ENCODE assay signal across 12 mouse cellular contexts in genomic region chr7:29167656-29168055, GRCm38 (mm10). TPM values are rescaled to one million over a fixed set of nuclear protein-coding genes. Genes with fewer than 3 reads are reported as not detected.
DNase-seq lines count a peak whose midpoint lies in the region; ATAC-seq and TF ChIP-seq lines count a peak whose summit lies in the region.
"Had no signal": no experiment of that assay in that cellular context is flagged by ENCODE, and none has a peak within 500 bp of the region (broad histone marks: within the 10 kb centered on the region; RNA-seq: fewer than 3 reads in every experiment).

No protein-coding gene starts in this region.

- no peak for TF ChIP-seq CTCF in kidney, postnatal 0 days (IDR thresholded peaks at IDR 0.05; ENCODE audit: low read depth)
- TF ChIP-seq CTCF in kidney, adult 2 months (conservative IDR thresholded peaks at IDR 0.05; ENCODE audit: insufficient read depth, insufficient read length, low read depth, low read length): no peak

- H3K9ac ChIP-seq in kidney, postnatal 0 days (ENCODE audit: low read depth, low read length): no peak overlapping the region
- peak overlapping the region; percentile 82 for H3K9ac ChIP-seq in hindbrain, embryonic 16.5 days (ENCODE audit: low read depth, low read length)
- peak overlapping the region; percentile 76 for H3K9ac ChIP-seq in neural tube, embryonic 13.5 days

- H3K4me2 ChIP-seq in kidney, postnatal 0 days (ENCODE audit: low read length): peak overlapping the region; percentile 88
- H3K4me2 ChIP-seq in hindbrain, embryonic 16.5 days (ENCODE audit: low read length): peak overlapping the region; percentile 76
- H3K4me2 ChIP-seq in neural tube, embryonic 13.5 days: peak overlapping the region; percentile 76

- WGBS in kidney, postnatal 0 days: 30% methylated on average over 19 of the region's 19 CpGs
- WGBS in kidney, adult 2 months: 59% methylated on average over 19 of the region's 19 CpGs
- 7% methylated on average over 19 of the region's 19 CpGs for WGBS in forebrain, embryonic 10.5 days
- 18% methylated on average over 18 of the region's 19 CpGs for WGBS in hindbrain, embryonic 16.5 days
- 19% methylated on average over 13 of the region's 19 CpGs for WGBS in neural tube, embryonic 13.5 days

- no peaks in the 10 kb centered on the region for H3K9me3 ChIP-seq in kidney, postnatal 0 days (replicated peaks; ENCODE audit: low read length)
- no peaks in the 10 kb centered on the region for H3K9me3 ChIP-seq in forebrain, embryonic 10.5 days
- H3K9me3 ChIP-seq in hindbrain, embryonic 16.5 days (ENCODE audit: control insufficient read depth, low read length): no peaks in the 10 kb centered on the region
- no peaks in the 10 kb centered on the region for H3K9me3 ChIP-seq in neural tube, embryonic 13.5 days

- H3K36me3 ChIP-seq in kidney, postnatal 0 days (ENCODE audit: insufficient read depth, low read length): 0 out of 2 replicates have a peak, but pooled peaks cover under 1% of the 10 kb centered on the region
- no peaks in the 10 kb centered on the region for H3K36me3 ChIP-seq in kidney, adult 2 months (ENCODE audit: control insufficient read depth, insufficient read depth, low read length)
- H3K36me3 ChIP-seq in forebrain, embryonic 10.5 days (replicated peaks): peaks cover 33% of the 10 kb centered on the region
- H3K36me3 ChIP-seq in hindbrain, embryonic 16.5 days (ENCODE audit: control insufficient read depth, insufficient read depth, low read length): no peaks in the 10 kb centered on the region
- peaks cover 21% of the 10 kb centered on the region for H3K36me3 ChIP-seq in neural tube, embryonic 13.5 days

- TF ChIP-seq POLR2A in kidney, adult 2 months (IDR thresholded peaks at IDR 0.05; ENCODE audit: low read depth, low read length): no peak

- H3K27ac ChIP-seq in kidney, postnatal 0 days: no peak overlapping the region
- no peak overlapping the region for H3K27ac ChIP-seq in kidney, adult 2 months (ENCODE audit: insufficient read depth, low read depth, low read length)
- peak overlapping the region; percentile 92; the same call in 1 of the 2 replicates for H3K27ac ChIP-seq in forebrain, embryonic 10.5 days
- no peak overlapping the region for H3K27ac ChIP-seq in hindbrain, embryonic 16.5 days (ENCODE audit: low read depth, low read length)
- no peak overlapping the region for H3K27ac ChIP-seq in neural tube, embryonic 13.5 days (replicated peaks)
- H3K27ac ChIP-seq: macrophage had no signal

- no peak for ATAC-seq in kidney, postnatal 0 days (replicated peaks; ENCODE audit: low FRiP score, low read depth)
- ATAC-seq in hindbrain, embryonic 16.5 days: no peak
- no peak for ATAC-seq in neural tube, embryonic 13.5 days (ENCODE audit: low read depth)

- peaks cover 7% of the 10 kb centered on the region; the same call in 1 of the 2 replicates for H3K27me3 ChIP-seq in kidney, postnatal 0 days (ENCODE audit: insufficient read depth, low read length)
- H3K27me3 ChIP-seq in kidney, adult 2 months (replicated peaks; ENCODE audit: control insufficient read depth, insufficient read depth, low read length): no peaks in the 10 kb centered on the region
- peaks cover 43% of the 10 kb centered on the region for H3K27me3 ChIP-seq in forebrain, embryonic 10.5 days (ENCODE audit: poor library complexity, severe bottlenecking)
- H3K27me3 ChIP-seq in hindbrain, embryonic 16.5 days (replicated peaks; ENCODE audit: control insufficient read depth, insufficient read depth, low read length): peaks cover 10% of the 10 kb centered on the region
- H3K27me3 ChIP-seq in neural tube, embryonic 13.5 days: peaks cover 24% of the 10 kb centered on the region

- peaks cover 13% of the 10 kb centered on the region for H3K4me1 ChIP-seq in kidney, postnatal 0 days (replicated peaks; ENCODE audit: insufficient read depth, low read length)
- peaks cover 10% of the 10 kb centered on the region for H3K4me1 ChIP-seq in kidney, adult 2 months (ENCODE audit: control insufficient read depth, insufficient read depth, low read length)
- H3K4me1 ChIP-seq in forebrain, embryonic 10.5 days: peaks cover 68% of the 10 kb centered on the region
- peaks cover 27% of the 10 kb centered on the region for H3K4me1 ChIP-seq in hindbrain, embryonic 16.5 days (ENCODE audit: control insufficient read depth, insufficient read depth, low read depth, low read length)
- peaks cover 41% of the 10 kb centered on the region for H3K4me1 ChIP-seq in neural tube, embryonic 13.5 days (replicated peaks)

- DNase-seq in kidney, postnatal 0 days (ENCODE audit: low spot score): no peak
- DNase-seq in kidney, adult 2 months: no peak
- no peak for DNase-seq in forebrain, embryonic 10.5 days (ENCODE audit: extremely low spot score, low spot score)
- DNase-seq in adrenal gland, postnatal 25 days: no peak
- no peak for DNase-seq in adipocyte (ENCODE audit: low spot score)
- DNase-seq: adrenal gland, adult 8-10 months; kidney, adult 11 months; right cerebral cortex, postnatal 14 days; thymus, postnatal 36 days had no signal

- no peak overlapping the region for H3K4me3 ChIP-seq in kidney, postnatal 0 days (replicated peaks; ENCODE audit: low read depth, low read length)
- H3K4me3 ChIP-seq in kidney, adult 2 months (ENCODE audit: insufficient read depth, low read depth, low read length): no peak overlapping the region
- H3K4me3 ChIP-seq in forebrain, embryonic 10.5 days: peak overlapping the region; percentile 75
- H3K4me3 ChIP-seq in hindbrain, embryonic 16.5 days (ENCODE audit: low read length): peak overlapping the region; percentile 80
- peak overlapping the region; percentile 66 for H3K4me3 ChIP-seq in neural tube, embryonic 13.5 days

RNA-seq across cellular contexts. Expression of gene Ggn, which starts 2.4 kb away (rescaled TPM):
- polyA plus RNA-seq in kidney, postnatal 0 days (2015; fragmentation: Nextera tagmentation; extraction: Ambion mirVana): 0.70 and 0.71 TPM in 2 replicates
- 0.38 and 0.94 TPM in 2 replicates for polyA plus RNA-seq in kidney, adult 2 months (2012; rRNA removed)
- polyA plus RNA-seq in forebrain, embryonic 10.5 days (2016; fragmentation: Nextera tagmentation; extraction: Ambion mirVana): 0.69 and 1.1 TPM in 2 replicates
- 0.36 and 0.81 TPM in 2 replicates for polyA plus RNA-seq in hindbrain, embryonic 16.5 days (2015; fragmentation: Nextera tagmentation; extraction: Ambion mirVana)
- polyA plus RNA-seq in neural tube, embryonic 13.5 days (2015; fragmentation: Nextera tagmentation; extraction: Ambion mirVana): 0.67 and 0.73 TPM in 2 replicates
- 1.3 and 1.4 TPM in 2 replicates for total RNA-seq in adrenal gland, postnatal 25 days (2021)

RNA-seq across cellular contexts. Expression of gene Spred3, which starts 2.6 kb away (rescaled TPM):
- 1.6 and 2.3 TPM in 2 replicates for polyA plus RNA-seq in kidney, postnatal 0 days (2015; fragmentation: Nextera tagmentation; extraction: Ambion mirVana)
- 1.8 and 2.6 TPM in 2 replicates for polyA plus RNA-seq in kidney, adult 2 months (2012; rRNA removed)
- polyA plus RNA-seq in forebrain, embryonic 10.5 days (2016; fragmentation: Nextera tagmentation; extraction: Ambion mirVana): 4.4 and 5.4 TPM in 2 replicates
- 8.4 and 10.4 TPM in 2 replicates for polyA plus RNA-seq in hindbrain, embryonic 16.5 days (2015; fragmentation: Nextera tagmentation; extraction: Ambion mirVana)
- polyA plus RNA-seq in neural tube, embryonic 13.5 days (2015; fragmentation: Nextera tagmentation; extraction: Ambion mirVana): 9.4 and 9.7 TPM in 2 replicates
- total RNA-seq in adrenal gland, postnatal 25 days (2021): 7.4 and 11.0 TPM in 2 replicates

RNA-seq across cellular contexts. Expression of gene Fam98c, which starts 11.6 kb away (rescaled TPM):
- polyA plus RNA-seq in kidney, postnatal 0 days (2015; fragmentation: Nextera tagmentation; extraction: Ambion mirVana): 27.3 and 30.0 TPM in 2 replicates
- polyA plus RNA-seq in kidney, adult 2 months (2012; rRNA removed): 31.4 and 35.8 TPM in 2 replicates
- polyA plus RNA-seq in forebrain, embryonic 10.5 days (2016; fragmentation: Nextera tagmentation; extraction: Ambion mirVana): 11.5 and 11.7 TPM in 2 replicates
- polyA plus RNA-seq in hindbrain, embryonic 16.5 days (2015; fragmentation: Nextera tagmentation; extraction: Ambion mirVana): 34.6 and 44.1 TPM in 2 replicates
- 29.4 and 39.3 TPM in 2 replicates for polyA plus RNA-seq in neural tube, embryonic 13.5 days (2015; fragmentation: Nextera tagmentation; extraction: Ambion mirVana)
- 14.4 and 15.7 TPM in 2 replicates for total RNA-seq in adrenal gland, postnatal 25 days (2021)

RNA-seq across cellular contexts. Expression of gene Psmd8, which starts 12.8 kb away (rescaled TPM):
- 296 and 298 TPM in 2 replicates for polyA plus RNA-seq in kidney, postnatal 0 days (2015; fragmentation: Nextera tagmentation; extraction: Ambion mirVana)
- 178 and 204 TPM in 2 replicates for polyA plus RNA-seq in kidney, adult 2 months (2012; rRNA removed)
- polyA plus RNA-seq in forebrain, embryonic 10.5 days (2016; fragmentation: Nextera tagmentation; extraction: Ambion mirVana): 290 and 304 TPM in 2 replicates
- 278 and 284 TPM in 2 replicates for polyA plus RNA-seq in hindbrain, embryonic 16.5 days (2015; fragmentation: Nextera tagmentation; extraction: Ambion mirVana)
- 310 and 326 TPM in 2 replicates for polyA plus RNA-seq in neural tube, embryonic 13.5 days (2015; fragmentation: Nextera tagmentation; extraction: Ambion mirVana)
- 176 and 192 TPM in 2 replicates for total RNA-seq in adrenal gland, postnatal 25 days (2021)

RNA-seq across cellular contexts. Expression of gene Rasgrp4, which starts 33.0 kb away (rescaled TPM):
- 0.49 and 1.2 TPM in 2 replicates for polyA plus RNA-seq in kidney, postnatal 0 days (2015; fragmentation: Nextera tagmentation; extraction: Ambion mirVana)
- 1.9 and 2.7 TPM in 2 replicates for polyA plus RNA-seq in kidney, adult 2 months (2012; rRNA removed)
- 0.58 and 0.88 TPM in 2 replicates for polyA plus RNA-seq in forebrain, embryonic 10.5 days (2016; fragmentation: Nextera tagmentation; extraction: Ambion mirVana)
- polyA plus RNA-seq in hindbrain, embryonic 16.5 days (2015; fragmentation: Nextera tagmentation; extraction: Ambion mirVana): 0.82 and 1.2 TPM in 2 replicates
- polyA plus RNA-seq in neural tube, embryonic 13.5 days (2015; fragmentation: Nextera tagmentation; extraction: Ambion mirVana): 0.52 and 0.68 TPM in 2 replicates
- total RNA-seq in adrenal gland, postnatal 25 days (2021): 0.90 and 1.7 TPM in 2 replicates

Comparison
In these comparisons a context has a peak if more than half of its experiments do, and no peak if none do; other contexts are left out.
1. H3K4me3 ChIP-seq: peak in forebrain, embryonic 10.5 days (single experiment), hindbrain, embryonic 16.5 days (single experiment) and neural tube, embryonic 13.5 days (single experiment); none in kidney, postnatal 0 days (single experiment) and kidney, adult 2 months (single experiment).
2. Peak in every context shown above with its lines, with median percentiles within 50 percentile points of each other: H3K4me2 ChIP-seq.